Mouse (Mus musculus): ENCODE results near the gene Cmbl. TPM values are rescaled to one million over a fixed set of nuclear protein-coding genes. Genes with fewer than 3 reads are reported as not detected.

Gene Cmbl
- polyA plus RNA-seq, 1 experiment from 2014 or later: 12.8 TPM

DNA sequence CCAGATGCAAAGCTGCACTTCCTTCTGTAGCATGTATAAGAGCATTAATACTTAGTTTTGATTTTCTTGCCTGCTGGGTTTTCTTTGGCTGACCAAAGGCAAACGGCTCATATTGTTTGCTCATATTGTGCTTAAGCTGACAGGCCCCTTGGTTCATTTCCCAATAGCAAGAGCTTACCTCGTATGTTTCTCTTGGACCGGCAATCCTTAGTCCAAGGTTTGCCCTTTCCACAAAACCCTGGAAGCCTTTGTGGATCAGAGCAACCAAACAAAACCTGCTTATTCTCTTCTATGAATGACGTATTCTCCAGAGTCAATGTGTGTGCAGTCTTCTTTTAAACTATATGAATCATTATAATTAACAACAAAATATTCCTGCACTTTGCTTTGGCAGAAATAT, 14.8 kb upstream of the Cmbl start:
- Histone ChIP-seq H3K4me3 (ENCODE audit: low read depth, low read length) (no peak overlapping the region), H3K9me3 (replicated peaks; ENCODE audit: control insufficient read depth, low read length, poor library complexity, severe bottlenecking) (no peaks in the 10 kb centered on the region), H3K4me1 (ENCODE audit: control insufficient read depth, insufficient read depth, low read length) (no peaks in the 10 kb centered on the region), H3K27ac (ENCODE audit: low read length) (no peak overlapping the region), H3K27me3 (ENCODE audit: control insufficient read depth, insufficient read depth, low read depth, low read length) (no peaks in the 10 kb centered on the region), H3K36me3 (ENCODE audit: control insufficient read depth, insufficient read depth, low read length) (no peaks in the 10 kb centered on the region), H3K4me2 (ENCODE audit: low read length) (no peak overlapping the region), H3K9ac (ENCODE audit: low read depth, low read length) (no peak overlapping the region)
- 75% methylated on average over 4 of the region's 4 CpGs for WGBS
- no peak for ATAC-seq

DNA sequence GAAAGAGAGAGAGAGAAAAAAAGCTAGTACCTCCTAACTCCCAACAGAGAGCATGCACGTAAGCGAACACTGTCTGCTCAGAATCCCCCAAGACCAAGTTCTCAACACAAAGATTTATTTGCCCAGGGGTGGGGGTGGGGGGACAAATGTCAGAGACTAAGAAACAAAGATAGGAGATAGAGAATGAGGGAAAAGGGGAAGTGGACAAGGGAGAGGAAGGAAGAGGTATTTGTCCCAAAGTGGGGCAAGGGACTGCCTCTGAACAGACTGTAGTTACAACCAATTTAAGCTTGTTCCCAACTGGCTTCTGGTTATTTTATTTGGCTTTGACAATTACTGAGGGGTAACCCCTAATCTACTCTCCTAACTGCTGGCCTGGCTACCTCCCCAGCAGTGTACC, 10.3 kb upstream of the Cmbl start:
- H3K9ac ChIP-seq (ENCODE audit: low read depth, low read length): no peak overlapping the region
- H3K27me3 ChIP-seq (ENCODE audit: control insufficient read depth, insufficient read depth, low read depth, low read length): no peaks in the 10 kb centered on the region
- no peak overlapping the region for H3K4me3 ChIP-seq (ENCODE audit: low read depth, low read length)
- H3K36me3 ChIP-seq (ENCODE audit: control insufficient read depth, insufficient read depth, low read length): no peaks in the 10 kb centered on the region
- H3K4me2 ChIP-seq (ENCODE audit: low read length): no peak overlapping the region
- 86% methylated on average over 2 of the region's 2 CpGs for WGBS
- ATAC-seq: no peak
- no peaks in the 10 kb centered on the region for H3K4me1 ChIP-seq (ENCODE audit: control insufficient read depth, insufficient read depth, low read length)
- no peaks in the 10 kb centered on the region for H3K9me3 ChIP-seq (replicated peaks; ENCODE audit: control insufficient read depth, low read length, poor library complexity, severe bottlenecking)
- H3K27ac ChIP-seq (ENCODE audit: low read length): no peak overlapping the region

DNA sequence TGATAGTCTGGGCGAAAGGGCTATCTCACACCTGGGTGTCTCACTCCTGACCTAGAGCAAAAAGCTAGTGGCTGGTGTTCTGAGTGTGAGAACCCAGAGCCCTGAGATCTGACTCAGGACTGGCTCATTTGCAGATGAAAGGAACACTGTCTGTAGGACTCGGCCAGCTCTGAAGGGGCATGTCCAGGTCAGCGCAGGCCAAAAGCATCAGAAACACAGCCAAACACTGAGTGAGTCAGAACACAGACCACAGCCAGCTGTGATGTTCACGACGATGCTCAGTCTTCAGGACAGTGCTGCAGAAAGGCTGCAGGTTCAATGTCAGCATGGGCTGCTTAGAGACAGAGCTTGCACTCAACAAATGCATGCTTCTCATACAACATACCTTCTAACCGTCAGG, 3.8 kb upstream of the Cmbl start:
- H3K9me3 ChIP-seq (replicated peaks; ENCODE audit: control insufficient read depth, low read length, poor library complexity, severe bottlenecking): no peaks in the 10 kb centered on the region
- H3K27me3 ChIP-seq (ENCODE audit: control insufficient read depth, insufficient read depth, low read depth, low read length): no peaks in the 10 kb centered on the region
- H3K4me2 ChIP-seq (ENCODE audit: low read length): no peak overlapping the region
- H3K27ac ChIP-seq (ENCODE audit: low read length): no peak overlapping the region
- 77% methylated on average over 6 of the region's 6 CpGs for WGBS
- ATAC-seq: no peak
- H3K4me3 ChIP-seq (ENCODE audit: low read depth, low read length): no peak overlapping the region
- H3K36me3 ChIP-seq (ENCODE audit: control insufficient read depth, insufficient read depth, low read length): no peaks in the 10 kb centered on the region
- H3K9ac ChIP-seq (ENCODE audit: low read depth, low read length): no peak overlapping the region
- no peaks in the 10 kb centered on the region; the same call in 1 of the 2 replicates for H3K4me1 ChIP-seq (ENCODE audit: control insufficient read depth, insufficient read depth, low read length)

DNA sequence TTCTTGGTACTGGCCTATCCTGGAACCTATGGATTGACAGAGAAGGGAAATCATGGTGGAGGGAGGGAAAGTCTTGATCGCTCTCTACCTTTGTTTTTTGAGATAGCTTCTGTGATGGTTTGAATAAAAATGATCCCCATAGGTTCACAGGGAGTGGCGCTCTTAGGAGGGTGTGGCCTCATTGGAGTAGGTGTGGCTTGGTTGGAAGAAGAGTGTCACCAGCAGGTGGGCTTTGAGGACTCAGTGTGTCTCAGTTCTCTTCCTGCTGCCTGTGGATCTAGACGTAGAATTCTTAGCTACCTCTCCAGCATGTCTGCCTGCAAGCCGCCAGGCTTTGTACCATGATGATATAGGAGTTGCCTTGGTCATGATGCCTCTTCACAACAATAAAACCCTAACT, 3.2 kb upstream of the Cmbl start:
- no peak overlapping the region for H3K4me3 ChIP-seq (ENCODE audit: low read depth, low read length)
- no peaks in the 10 kb centered on the region for H3K27me3 ChIP-seq (ENCODE audit: control insufficient read depth, insufficient read depth, low read depth, low read length)
- H3K9ac ChIP-seq (ENCODE audit: low read depth, low read length): no peak overlapping the region
- H3K27ac ChIP-seq (ENCODE audit: low read length): no peak overlapping the region
- ATAC-seq: no peak
- H3K9me3 ChIP-seq (replicated peaks; ENCODE audit: control insufficient read depth, low read length, poor library complexity, severe bottlenecking): no peaks in the 10 kb centered on the region
- no peaks in the 10 kb centered on the region; the same call in 1 of the 2 replicates for H3K4me1 ChIP-seq (ENCODE audit: control insufficient read depth, insufficient read depth, low read length)
- no peaks in the 10 kb centered on the region for H3K36me3 ChIP-seq (ENCODE audit: control insufficient read depth, insufficient read depth, low read length)
- H3K4me2 ChIP-seq (ENCODE audit: low read length): no peak overlapping the region
- 95% methylated on average over 4 of the region's 4 CpGs for WGBS

DNA sequence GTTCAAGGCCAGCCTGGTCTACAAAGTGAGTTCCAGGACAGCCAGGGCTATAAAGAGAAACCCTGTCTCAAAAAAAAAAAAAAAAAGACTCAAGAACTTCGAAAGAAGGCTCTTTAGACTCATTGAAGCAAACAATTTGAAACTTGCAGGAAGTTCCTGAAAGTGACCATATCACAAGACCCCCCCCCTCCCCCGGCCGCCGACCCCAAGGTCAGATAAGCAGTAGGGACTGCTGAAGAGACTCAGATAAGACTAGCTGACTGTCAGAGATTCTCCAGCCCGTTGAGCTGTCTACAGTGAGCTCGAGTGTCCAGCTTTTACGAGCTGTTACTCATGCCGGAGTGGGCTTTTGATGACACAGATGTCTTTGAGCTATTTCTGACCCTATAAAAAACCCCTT, 2.3 kb upstream of the Cmbl start:
- H3K27ac ChIP-seq (ENCODE audit: low read length): no peak overlapping the region
- no peak overlapping the region for H3K4me2 ChIP-seq (ENCODE audit: low read length)
- H3K36me3 ChIP-seq (ENCODE audit: control insufficient read depth, insufficient read depth, low read length): no peaks in the 10 kb centered on the region
- H3K9ac ChIP-seq (ENCODE audit: low read depth, low read length): no peak overlapping the region
- H3K4me3 ChIP-seq (ENCODE audit: low read depth, low read length): no peak overlapping the region
- no peak for ATAC-seq
- no peaks in the 10 kb centered on the region; the same call in 1 of the 2 replicates for H3K4me1 ChIP-seq (ENCODE audit: control insufficient read depth, insufficient read depth, low read length)
- 89% methylated on average over 8 of the region's 8 CpGs for WGBS
- H3K27me3 ChIP-seq (ENCODE audit: control insufficient read depth, insufficient read depth, low read depth, low read length): no peaks in the 10 kb centered on the region
- H3K9me3 ChIP-seq (replicated peaks; ENCODE audit: control insufficient read depth, low read length, poor library complexity, severe bottlenecking): no peaks in the 10 kb centered on the region

DNA sequence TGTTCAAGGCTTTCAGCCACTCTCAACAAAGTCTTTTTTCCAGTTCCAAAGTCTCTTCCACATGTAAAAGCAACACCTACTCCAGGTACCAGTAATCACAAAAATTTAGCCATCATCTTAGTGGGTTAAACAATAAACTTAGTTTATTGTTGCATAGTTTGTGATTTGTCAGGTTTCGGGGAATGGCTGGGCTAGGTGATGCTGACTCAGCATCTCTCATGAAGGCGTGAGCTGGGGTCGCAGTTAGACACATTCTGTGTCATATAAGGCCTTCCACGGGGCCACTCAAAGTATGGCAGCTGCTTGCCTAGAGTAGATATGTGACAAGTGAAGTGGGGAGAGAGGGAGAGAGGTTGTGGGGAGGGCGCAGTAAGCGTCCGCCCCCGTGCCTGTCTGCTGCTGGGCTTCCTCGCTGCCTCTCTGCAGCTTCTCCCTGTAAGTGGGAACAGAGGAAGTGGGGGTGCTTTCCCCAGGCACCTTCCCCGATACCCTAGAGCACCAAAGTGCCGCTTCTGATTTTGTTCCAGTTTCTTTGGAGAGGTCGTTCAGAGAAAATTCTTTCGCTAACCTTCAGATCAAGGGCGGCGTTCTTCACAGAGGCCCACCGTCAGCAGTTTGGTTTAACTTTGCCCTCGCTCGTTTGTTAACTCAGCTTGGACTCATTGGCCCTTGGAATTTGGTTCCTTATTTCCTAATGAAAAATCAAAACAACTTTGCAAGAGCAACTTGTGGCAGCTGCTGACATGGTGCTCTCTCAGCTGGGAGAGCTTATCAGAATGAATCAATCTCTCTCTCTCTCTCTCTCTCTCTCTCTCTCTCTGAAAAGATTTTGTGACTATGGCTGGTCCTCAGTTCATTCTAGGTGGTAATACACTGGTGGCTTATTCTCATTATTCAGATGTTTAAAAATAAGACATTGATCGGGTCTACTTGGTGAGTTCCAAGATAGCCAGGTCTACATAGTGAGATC, 1.3 kb upstream of the Cmbl start:
- Histone ChIP-seq H3K4me2 (ENCODE audit: low read length) (no peak overlapping the region), H3K36me3 (ENCODE audit: control insufficient read depth, insufficient read depth, low read length) (no peaks in the 10 kb centered on the region), H3K9ac (ENCODE audit: low read depth, low read length) (no peak overlapping the region), H3K27me3 (ENCODE audit: control insufficient read depth, insufficient read depth, low read depth, low read length) (no peaks in the 10 kb centered on the region), H3K4me1 (ENCODE audit: control insufficient read depth, insufficient read depth, low read length) (no peaks in the 10 kb centered on the region; the same call in 1 of the 2 replicates), H3K9me3 (replicated peaks; ENCODE audit: control insufficient read depth, low read length, poor library complexity, severe bottlenecking) (no peaks in the 10 kb centered on the region), H3K4me3 (ENCODE audit: low read depth, low read length) (no peak overlapping the region), H3K27ac (ENCODE audit: low read length) (no peak overlapping the region)
- 75% methylated on average over 19 of the region's 19 CpGs for WGBS
- ATAC-seq: no peak

DNA sequence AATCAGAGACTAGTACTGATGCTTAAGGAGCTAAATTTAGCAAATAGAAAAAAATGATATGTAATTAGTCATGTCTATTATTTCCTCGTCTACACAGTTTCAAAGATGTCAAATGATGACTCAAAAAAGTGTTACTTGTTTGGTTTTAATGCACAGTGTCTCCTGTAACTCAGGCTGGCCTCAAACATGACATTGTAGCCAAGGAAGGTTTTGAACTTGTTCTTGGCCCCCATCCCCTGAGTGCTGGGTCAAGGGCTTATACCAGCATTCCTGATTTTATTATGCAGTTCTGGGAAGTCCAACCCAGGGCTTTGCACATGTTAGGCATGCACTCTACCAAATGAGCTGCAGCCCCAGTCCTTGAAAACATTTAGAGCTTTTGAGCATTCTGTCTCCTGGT, 597 bp downstream of the Cmbl start:
- WGBS: 71% methylated on average over 1 of the region's 1 CpGs
- Histone ChIP-seq H3K9ac (ENCODE audit: low read depth, low read length) (no peak overlapping the region), H3K9me3 (replicated peaks; ENCODE audit: control insufficient read depth, low read length, poor library complexity, severe bottlenecking) (no peaks in the 10 kb centered on the region), H3K4me1 (ENCODE audit: control insufficient read depth, insufficient read depth, low read length) (no peaks in the 10 kb centered on the region; the same call in 1 of the 2 replicates), H3K4me2 (ENCODE audit: low read length) (no peak overlapping the region), H3K4me3 (ENCODE audit: low read depth, low read length) (no peak overlapping the region), H3K36me3 (ENCODE audit: control insufficient read depth, insufficient read depth, low read length) (no peaks in the 10 kb centered on the region), H3K27ac (ENCODE audit: low read length) (no peak overlapping the region), H3K27me3 (ENCODE audit: control insufficient read depth, insufficient read depth, low read depth, low read length) (no peaks in the 10 kb centered on the region)
- ATAC-seq: no peak

DNA sequence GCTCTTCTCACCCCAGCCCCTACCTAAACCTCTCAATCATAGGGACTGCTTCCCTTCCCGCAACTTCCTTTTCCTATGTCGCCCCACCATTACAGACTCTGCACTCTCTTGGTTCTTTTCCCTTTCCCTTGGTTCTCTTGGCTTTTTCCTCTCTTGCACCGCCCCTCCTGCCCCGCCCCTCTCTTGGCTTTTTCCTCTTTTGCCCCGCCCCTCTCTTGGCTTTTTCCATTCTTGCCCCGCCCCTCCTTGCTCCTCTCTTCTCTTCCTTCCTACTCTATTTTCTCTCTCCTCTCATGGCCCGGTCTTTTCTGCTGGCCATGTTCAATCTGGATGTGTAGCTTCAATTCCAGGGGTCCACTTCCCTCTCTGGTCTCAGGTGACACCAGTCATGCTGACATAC, 2.2 kb downstream of the Cmbl start:
- 72% methylated on average over 7 of the region's 7 CpGs for WGBS
- H3K27ac ChIP-seq (ENCODE audit: low read length): no peak overlapping the region
- H3K4me1 ChIP-seq (ENCODE audit: control insufficient read depth, insufficient read depth, low read length): no peaks in the 10 kb centered on the region; the same call in 1 of the 2 replicates
- H3K9ac ChIP-seq (ENCODE audit: low read depth, low read length): no peak overlapping the region
- no peak for ATAC-seq
- H3K27me3 ChIP-seq (ENCODE audit: control insufficient read depth, insufficient read depth, low read depth, low read length): no peaks in the 10 kb centered on the region
- H3K9me3 ChIP-seq (replicated peaks; ENCODE audit: control insufficient read depth, low read length, poor library complexity, severe bottlenecking): no peaks in the 10 kb centered on the region
- no peak overlapping the region for H3K4me3 ChIP-seq (ENCODE audit: low read depth, low read length)
- no peak overlapping the region for H3K4me2 ChIP-seq (ENCODE audit: low read length)
- no peaks in the 10 kb centered on the region for H3K36me3 ChIP-seq (ENCODE audit: control insufficient read depth, insufficient read depth, low read length)

DNA sequence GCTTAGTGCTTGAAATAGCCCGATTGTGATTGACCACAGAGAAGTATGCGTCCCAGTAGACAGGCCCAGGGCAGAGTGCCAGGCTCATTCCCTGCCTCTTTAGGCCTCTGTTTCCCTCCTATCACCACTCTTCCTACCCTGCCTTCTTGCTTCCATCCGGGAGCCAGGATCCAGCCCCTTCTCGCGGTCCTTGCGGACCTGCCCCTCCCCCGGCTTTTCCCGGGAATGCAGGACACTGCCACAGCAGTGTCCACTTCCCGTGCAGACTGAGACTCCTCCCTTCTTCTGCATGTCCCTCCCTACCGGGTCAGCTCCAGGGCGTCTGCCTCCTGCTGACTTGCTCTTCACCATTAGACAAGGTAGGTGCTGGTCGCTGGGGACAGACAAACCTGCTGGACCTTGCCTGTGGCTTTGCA, 3.4 kb downstream of the Cmbl start:
- no peaks in the 10 kb centered on the region for H3K9me3 ChIP-seq (replicated peaks; ENCODE audit: control insufficient read depth, low read length, poor library complexity, severe bottlenecking)
- no peak overlapping the region for H3K27ac ChIP-seq (ENCODE audit: low read length)
- no peaks in the 10 kb centered on the region for H3K27me3 ChIP-seq (ENCODE audit: control insufficient read depth, insufficient read depth, low read depth, low read length)
- ATAC-seq: no peak
- 25% methylated on average over 12 of the region's 12 CpGs for WGBS
- no peak overlapping the region for H3K4me2 ChIP-seq (ENCODE audit: low read length)
- no peak overlapping the region for H3K9ac ChIP-seq (ENCODE audit: low read depth, low read length)
- H3K36me3 ChIP-seq (ENCODE audit: control insufficient read depth, insufficient read depth, low read length): no peaks in the 10 kb centered on the region
- H3K4me1 ChIP-seq (ENCODE audit: control insufficient read depth, insufficient read depth, low read length): no peaks in the 10 kb centered on the region; the same call in 1 of the 2 replicates
- no peak overlapping the region for H3K4me3 ChIP-seq (ENCODE audit: low read depth, low read length)

Measured in midbrain, embryonic 16.5 days (tissue).